Mouse (Mus musculus) myocyte (in vitro differentiated cells): ENCODE measurements at regions not wholly inside any gene's neighbourhood (a gene's known extent, or its start where the extent isn't known, plus 50 kb on each side); places are given as distances from the start of the nearest gene placed in this dataset.

ENCODE experiments used
- MYOG ChIP-seq, 3 experiments: IDR thresholded peaks; one replicate each; pipeline ENCODE4 v1.6.1; 2011; ENCODE audit warnings: control low read depth in 2 of 3, low read depth in 2 of 3, mild to moderate bottlenecking in 2 of 3; ENCODE audit not compliant: insufficient read length in 2 of 3, control insufficient read depth in 1 of 3, insufficient read depth in 1 of 3
- USF1 ChIP-seq: IDR thresholded peaks from one replicate; pipeline ENCODE4 v1.6.1; 2011; ENCODE audit warnings: low read depth, mild to moderate bottlenecking, control low read depth, moderate library complexity

- TF ChIP-seq MYOG (IDR thresholded peaks at IDR 0.05; ENCODE audit: control insufficient read depth in 1 of 3, insufficient read depth in 1 of 3, insufficient read length in 2 of 3, low read depth in 2 of 3), result no peak
- no peak for TF ChIP-seq USF1
Observed at GRCm38 (mm10) chr3:18452197-18452933, 504.2 kb downstream of the Cypt12 start.
